Comparison of ENCODE assay signal across 8 mouse cellular contexts in the genomic region with DNA sequence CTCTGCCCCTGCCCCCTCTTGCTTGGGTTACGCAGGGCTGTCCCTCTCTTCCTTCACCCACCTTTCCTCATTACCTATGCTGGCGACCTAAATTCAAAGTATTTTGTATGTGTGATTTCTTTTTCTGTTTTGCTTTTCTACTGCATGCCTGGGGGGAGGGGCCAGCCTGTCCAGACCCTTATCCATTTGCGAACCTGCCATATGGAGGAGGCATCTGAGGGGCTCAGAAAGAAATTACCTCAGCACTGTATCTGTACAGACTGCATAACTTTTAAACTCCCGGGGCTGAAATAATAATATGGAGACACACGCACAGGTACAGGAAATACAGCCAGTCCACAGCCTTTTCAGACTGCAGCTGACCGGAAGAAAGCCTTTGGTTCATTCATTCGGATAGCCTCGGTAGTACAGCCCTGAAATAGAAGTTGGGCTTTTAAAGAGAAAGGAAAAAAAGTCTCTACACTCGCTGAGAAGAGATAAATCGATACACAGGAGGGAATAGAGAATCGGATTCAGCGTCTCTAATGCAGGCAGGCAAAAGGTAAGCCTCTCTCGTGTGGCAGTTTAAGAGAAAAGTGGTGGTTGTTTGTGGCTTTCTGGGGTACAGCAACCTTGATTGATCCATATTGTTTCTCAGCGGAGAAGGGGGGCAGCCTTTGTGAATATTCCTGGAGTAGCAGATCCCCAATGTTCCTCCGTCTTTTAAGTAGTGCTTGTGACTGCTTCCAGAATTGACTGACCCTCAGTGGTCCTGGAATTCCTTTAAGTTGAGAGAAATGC. TPM values are rescaled to one million over a fixed set of nuclear protein-coding genes. Genes with fewer than 3 reads are reported as not detected.
DNase-seq lines count a peak whose midpoint lies in the region; ATAC-seq lines count a peak whose summit lies in the region.

A gene (minus strand): TSS at position 273 of the 780 bp plus-strand sequence.

- H3K27me3 ChIP-seq in forebrain, embryonic 13.5 days = no peaks in the 10 kb centered on the region
- H3K27me3 ChIP-seq in hindbrain, embryonic 10.5 days (ENCODE audit: insufficient read depth, poor library complexity, severe bottlenecking) = no peaks in the 10 kb centered on the region

- DNase-seq in cerebellum, adult 18-20 months = peak; percentile 32 to 53
- no peak for DNase-seq in cerebellum, adult 11 months
- peak; percentile 15 for DNase-seq in adipocyte (ENCODE audit: low spot score)
- DNase-seq in hindbrain, embryonic 10.5 days (ENCODE audit: low spot score) = no peak
- DNase-seq in layer of hippocampus, postnatal 36 days = no peak
- DNase-seq in thymus, postnatal 14 days = peak; percentile 44

- no peaks in the 10 kb centered on the region for H3K9me3 ChIP-seq in forebrain, embryonic 13.5 days (replicated peaks)
- H3K9me3 ChIP-seq in hindbrain, embryonic 10.5 days = no peaks in the 10 kb centered on the region

- peak within 1 kb of the TSS; percentile 90 for H3K27ac ChIP-seq in forebrain, embryonic 13.5 days
- H3K27ac ChIP-seq in hindbrain, embryonic 10.5 days = peak within 1 kb of the TSS; percentile 97

- H3K4me3 ChIP-seq in forebrain, embryonic 13.5 days = peak within 1 kb of the TSS; percentile 64
- H3K4me3 ChIP-seq in hindbrain, embryonic 10.5 days = peak within 1 kb of the TSS; percentile 71

- H3K36me3 ChIP-seq in forebrain, embryonic 13.5 days (ENCODE audit: poor library complexity, severe bottlenecking) = no peaks in the 10 kb centered on the region
- H3K36me3 ChIP-seq in hindbrain, embryonic 10.5 days = no peaks in the 10 kb centered on the region

- H3K9ac ChIP-seq in forebrain, embryonic 13.5 days = peak within 1 kb of the TSS; percentile 85

- WGBS in forebrain, embryonic 13.5 days = under 1% methylated on average over 15 of the region's 15 CpGs
- 1% methylated on average over 15 of the region's 15 CpGs for WGBS in hindbrain, embryonic 10.5 days

- H3K4me2 ChIP-seq in forebrain, embryonic 13.5 days = peak within 1 kb of the TSS; percentile 92

- H3K4me1 ChIP-seq in forebrain, embryonic 13.5 days = peaks cover 69% of the 10 kb centered on the region
- peaks cover 94% of the 10 kb centered on the region for H3K4me1 ChIP-seq in hindbrain, embryonic 10.5 days (replicated peaks)

- peak; percentile 64 for ATAC-seq in forebrain, embryonic 13.5 days
- ATAC-seq in megakaryocyte-erythroid progenitor cell, adult 5-6 weeks (replicated peaks; ENCODE audit: low FRiP score, low TSS enrichment, poor library complexity, severe bottlenecking) = no peak

RNA-seq across cellular contexts. Expression of the gene that starts here (rescaled TPM):
- 107 and 108 TPM in 2 replicates for polyA plus RNA-seq in forebrain, embryonic 13.5 days (2015; fragmentation: Nextera tagmentation; extraction: Ambion mirVana)
- 84.6 and 92.4 TPM in 2 replicates for polyA plus RNA-seq in hindbrain, embryonic 10.5 days (2016; fragmentation: Nextera tagmentation; extraction: Ambion mirVana)
- total RNA-seq in layer of hippocampus, postnatal 36 days (2021) = 10 to 100 TPM; 35.3 to 43.9 TPM
- 58.8 and 70.5 TPM in 2 replicates for total RNA-seq in megakaryocyte-erythroid progenitor cell, adult 5-6 weeks (2014; fragmentation: Nextera tagmentation)
- total RNA-seq in megakaryocyte-erythroid progenitor cell, adult 5-6 weeks (2017) = 62.3 and 64.0 TPM in 2 replicates

Comparison
In these comparisons a context has a peak if more than half of its experiments do, and no peak if none do; other contexts are left out.
1. DNase-seq: peak in cerebellum, adult 18-20 months (2 of 2), adipocyte (single experiment) and thymus, postnatal 14 days (single experiment); none in cerebellum, adult 11 months (single experiment), hindbrain, embryonic 10.5 days (single experiment) and layer of hippocampus, postnatal 36 days (0 of 2).